9 mouse cellular contexts compared by ENCODE assay signal in genomic region chr15:61158041-61158545, GRCm38 (mm10).
DNase-seq lines count a peak whose midpoint lies in the region; ATAC-seq lines count a peak whose summit lies in the region.
"Had no signal": no experiment of that assay in that cellular context is flagged by ENCODE, and none has a peak within 500 bp of the region (broad histone marks: within the 10 kb centered on the region; RNA-seq: fewer than 3 reads in every experiment).

No protein-coding gene starts in this region.

- peak overlapping the region; percentile 66 for H3K9ac ChIP-seq in hindbrain, embryonic 16.5 days (ENCODE audit: low read depth, low read length)

- DNase-seq in NIH3T3 (ENCODE audit: low read depth), result peak; percentile 54
- DNase-seq in cerebellum, adult 18-20 months, result peak; percentile 6 to 19
- DNase-seq in forelimb bud, embryonic 11.5 days (ENCODE audit: low read depth, low spot score), result peak; percentile 39
- peak; percentile 15 for DNase-seq in left cerebral cortex, adult 11 months (ENCODE audit: low spot score)
- peak; percentile 25 to 31 for DNase-seq in lung, postnatal 4 days
- DNase-seq in skeletal muscle tissue, adult 2 months (ENCODE audit: low read depth, low spot score), result peak; percentile 18
- no peak for DNase-seq in spleen, postnatal 10 days (ENCODE audit: low spot score in 2 of 2)

- peak overlapping the region; percentile 80 for H3K27ac ChIP-seq in hindbrain, embryonic 16.5 days (ENCODE audit: low read depth, low read length)

- peak; percentile 91 for ATAC-seq in hindbrain, embryonic 16.5 days

- H3K4me3 ChIP-seq in hindbrain, embryonic 16.5 days (ENCODE audit: low read length), result peak overlapping the region; percentile 46
- H3K4me3 ChIP-seq: erythroblast, embryonic 14.5 days had no signal

- H3K4me2 ChIP-seq in hindbrain, embryonic 16.5 days (ENCODE audit: low read length), result peak overlapping the region; percentile 82

- H3K27me3 ChIP-seq in hindbrain, embryonic 16.5 days (replicated peaks; ENCODE audit: control insufficient read depth, insufficient read depth, low read length), result peaks cover 3% of the 10 kb centered on the region

- 13% methylated on average over 13 of the region's 13 CpGs for WGBS in hindbrain, embryonic 16.5 days

- peaks cover 9% of the 10 kb centered on the region for H3K4me1 ChIP-seq in hindbrain, embryonic 16.5 days (ENCODE audit: control insufficient read depth, insufficient read depth, low read depth, low read length)

- no peaks in the 10 kb centered on the region for H3K36me3 ChIP-seq in hindbrain, embryonic 16.5 days (ENCODE audit: control insufficient read depth, insufficient read depth, low read length)

- H3K9me3 ChIP-seq in hindbrain, embryonic 16.5 days (ENCODE audit: control insufficient read depth, low read length), result no peaks in the 10 kb centered on the region

Comparison
In these comparisons a context has a peak if more than half of its experiments do, and no peak if none do; other contexts are left out.
1. DNase-seq: peak in NIH3T3 (single experiment), cerebellum, adult 18-20 months (2 of 2), forelimb bud, embryonic 11.5 days (single experiment), left cerebral cortex, adult 11 months (single experiment), lung, postnatal 4 days (2 of 2) and skeletal muscle tissue, adult 2 months (single experiment); none in spleen, postnatal 10 days (0 of 2).